Mouse (Mus musculus): ENCODE results near the gene Nup205.

DNA sequence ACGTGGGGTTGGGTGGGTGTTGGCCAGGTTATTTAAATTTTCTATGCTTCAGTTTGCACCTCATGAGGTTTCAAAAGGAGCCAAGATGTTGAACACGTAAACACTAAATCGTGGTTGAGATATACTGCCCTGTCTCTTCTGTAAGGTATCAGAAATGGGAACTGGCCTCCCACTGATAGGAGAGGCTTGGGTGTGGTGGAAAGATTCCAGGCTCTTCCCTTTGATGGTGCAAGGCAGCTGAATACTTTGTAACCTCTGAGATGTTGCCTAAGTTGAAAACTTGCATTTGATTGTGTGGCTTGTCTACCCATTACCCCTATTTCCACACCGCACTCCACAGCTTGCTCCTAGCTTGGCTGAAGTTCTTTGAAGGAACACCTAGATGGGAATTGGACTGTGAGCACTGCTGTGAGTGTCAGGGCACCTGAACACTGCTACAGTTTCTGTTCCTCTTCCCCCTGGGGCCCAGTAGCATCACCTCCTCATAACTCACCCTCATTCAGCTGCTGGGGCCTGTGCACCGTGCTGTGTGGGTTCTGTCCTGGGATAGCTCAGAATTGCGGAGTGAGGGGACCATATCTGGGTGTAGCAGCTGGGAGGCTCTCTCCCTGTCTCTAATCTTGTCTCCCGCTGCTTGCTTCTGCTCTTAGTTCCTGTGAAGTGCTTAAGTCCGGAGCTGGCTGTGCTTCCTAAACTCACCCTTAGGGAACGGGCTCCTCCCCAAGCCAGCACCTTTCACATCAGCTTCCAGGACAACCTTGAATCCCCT lies 77.1 kb downstream of the Nup205 start:
- TF ChIP-seq CTCF (IDR thresholded peaks at IDR 0.05; ENCODE audit: insufficient read depth, low read depth, low read length) = no peak
- no peak for TF ChIP-seq POLR2A (IDR thresholded peaks at IDR 0.05; ENCODE audit: insufficient read depth, low read depth, low read length)
